Mouse (Mus musculus) lung, adult 2 months (tissue): ENCODE data around the gene Lrp10.

Experiments used
- CTCF ChIP-seq: fragments of 200-500 bp; IDR thresholded peaks from 2 replicates; pipeline ENCODE4 v1.5.1; 2011; ENCODE audit warnings: mild to moderate bottlenecking, low read length, control low read depth; ENCODE audit not compliant: insufficient read depth
- POLR2A ChIP-seq: fragments of 200-500 bp; IDR thresholded peaks from 2 replicates; pipeline ENCODE4 v1.6.1; 2011; ENCODE audit warnings: low read depth, mild to moderate bottlenecking, control low read depth, low read length, borderline replicate concordance; ENCODE audit errors: extremely low read depth

DNA sequence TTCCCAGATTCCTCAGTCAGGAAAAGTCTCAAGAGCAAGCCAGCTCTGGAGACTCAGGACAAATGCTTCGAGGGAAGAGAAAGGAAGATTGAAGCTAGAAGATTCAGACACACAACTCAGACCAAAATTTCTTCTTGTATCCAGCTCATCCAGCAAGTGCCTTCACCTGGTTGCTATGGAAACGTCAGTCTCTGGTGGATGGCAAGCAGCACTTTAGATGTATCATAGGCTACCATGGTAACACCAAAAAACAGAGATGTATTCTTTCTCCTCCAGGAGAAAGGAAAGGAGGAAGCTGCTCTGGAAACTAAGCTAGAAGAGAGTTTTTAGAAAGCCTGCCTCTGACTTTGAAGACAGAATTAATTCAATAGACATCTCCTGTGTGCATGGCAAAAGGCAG lies 23.8 kb downstream of the Lrp10 start:
- no peak for TF ChIP-seq CTCF
- TF ChIP-seq POLR2A: no peak
